Mouse (Mus musculus) embryonic facial prominence, embryonic 14.5 days (tissue): Measurements from ENCODE around the gene Efcc1. TPM values are rescaled to one million over a fixed set of nuclear protein-coding genes. Genes with fewer than 3 reads are reported as not detected.
A peak's percentile ranks its signal among the peaks of the same experiment; 100 is the strongest.
"Not testable (repeated sequence)": the region's sequence is repeated elsewhere in the genome, so short reads cannot be mapped to it uniquely, and the experiment has no call there.

Experiments used
- ATAC-seq: fragments of 200-750 bp; cut with Nextera tagmentation; 2 replicates; pipeline ENCODE4 v1.8.0; 2017; ENCODE audit warnings: low read depth, moderate number of reproducible peaks, moderate TSS enrichment
- DNase-seq: peaks from one replicate; pipeline ENCODE4 v3.0.0-alpha.2; 2015; ENCODE audit warnings: low spot score
- H3K27ac ChIP-seq: fragments of 300-500 bp; sonication (generic); replicated peaks from 2 replicates; pipeline ENCODE4 v1.5.1; 2014; ENCODE audit warnings: low read depth, mild to moderate bottlenecking, low read length, moderate library complexity
- H3K27me3 ChIP-seq: fragments of 300-500 bp; sonication (generic); replicated peaks from 2 replicates; pipeline ENCODE4 v1.6.1; 2014; ENCODE audit warnings: low read length; ENCODE audit not compliant: control insufficient read depth, insufficient read depth
- H3K36me3 ChIP-seq: fragments of 300-500 bp; sonication (generic); 2 replicates; pipeline ENCODE4 v1.6.1; 2014; ENCODE audit warnings: low read length, mixed read lengths; ENCODE audit not compliant: control insufficient read depth, insufficient read depth
- H3K4me1 ChIP-seq: fragments of 300-500 bp; sonication (generic); 2 replicates; pipeline ENCODE4 v1.6.1; 2014; ENCODE audit warnings: antibody characterized with exemption, low read length; ENCODE audit not compliant: control insufficient read depth, insufficient read depth
- H3K4me2 ChIP-seq: fragments of 300-500 bp; sonication (generic); 2 replicates; pipeline ENCODE4 v1.6.1; 2014; ENCODE audit warnings: low read depth, mild to moderate bottlenecking, low read length, moderate library complexity, mixed read lengths
- H3K4me3 ChIP-seq: fragments of 300-500 bp; sonication (generic); 2 replicates; pipeline ENCODE4 v1.5.1; 2014; ENCODE audit warnings: low read depth, mild to moderate bottlenecking, low read length
- H3K9ac ChIP-seq: fragments of 300-500 bp; sonication (generic); 2 replicates; pipeline ENCODE4 v1.6.1; 2014; ENCODE audit warnings: low read depth, mild to moderate bottlenecking, low read length, moderate library complexity, mixed read lengths
- H3K9me3 ChIP-seq: fragments of 300-500 bp; sonication (generic); 2 replicates; pipeline ENCODE4 v1.6.1; 2016; ENCODE audit warnings: low read length; ENCODE audit not compliant: control insufficient read depth
- WGBS: fragments of 180-500 bp; shearing (Covaris S2); extraction: QIAGEN DNeasy Blood & Tissue Kit; methylation state at CpG from one replicate; pipeline ENCODE4 v1.1.7; 2014; 5-methylcytosine and 5-hydroxymethylcytosine counted together
- polyA plus RNA-seq: library from polyadenylated mRNA; unstranded; fragments of >200 nt; fragmentation: Nextera tagmentation; extraction: Ambion mirVana; gene quantifications from 2 replicates; pipeline ENCODE4 v1.2.1, GENCODE M21; 2014

Efcc1 gene
- polyA plus RNA-seq, 1 experiment from 2014 or later = 1.9 TPM

GRCm38 (mm10) chr6:87762161-87762560, 31.5 kb downstream of the Efcc1 start:
- 83% methylated on average over 5 of the region's 5 CpGs for WGBS
- ATAC-seq (no peak), DNase-seq (no peak)
- H3K4me2 ChIP-seq = no peak overlapping the region
- no peaks in the 10 kb centered on the region for H3K36me3 ChIP-seq
- H3K27me3 ChIP-seq = no peaks in the 10 kb centered on the region
- no peak overlapping the region for H3K9ac ChIP-seq
- no peak overlapping the region for H3K4me3 ChIP-seq
- H3K4me1 ChIP-seq = no peaks in the 10 kb centered on the region
- H3K9me3 ChIP-seq = no peaks in the 10 kb centered on the region
- no peak overlapping the region for H3K27ac ChIP-seq

GRCm38 (mm10) chr6:87763376-87764280, 33.0 kb downstream of the Efcc1 start:
- no peaks in the 10 kb centered on the region for H3K36me3 ChIP-seq
- no peak overlapping the region for H3K9ac ChIP-seq
- WGBS = 60% methylated on average over 4 of the region's 4 CpGs
- no peak overlapping the region for H3K27ac ChIP-seq
- H3K9me3 ChIP-seq = no peaks in the 10 kb centered on the region
- ATAC-seq (no peak), DNase-seq (no peak)
- H3K27me3 ChIP-seq = no peaks in the 10 kb centered on the region
- no peak overlapping the region for H3K4me2 ChIP-seq
- H3K4me3 ChIP-seq = no peak overlapping the region
- no peaks in the 10 kb centered on the region for H3K4me1 ChIP-seq

GRCm38 (mm10) chr6:87764296-87764695, 33.6 kb downstream of the Efcc1 start:
- not testable (repeated sequence) for H3K4me2 ChIP-seq, H3K27ac ChIP-seq, H3K9me3 ChIP-seq, H3K4me3 ChIP-seq, H3K27me3 ChIP-seq, DNase-seq, H3K9ac ChIP-seq, H3K4me1 ChIP-seq, H3K36me3 ChIP-seq, ATAC-seq
- WGBS = 86% methylated on average over 2 of the region's 2 CpGs

- Histone ChIP-seq H3K4me1 (no peaks in the 10 kb centered on the region), H3K9me3 (no peaks in the 10 kb centered on the region), H3K4me2 (no peak overlapping the region), H3K9ac (no peak overlapping the region), H3K36me3 (no peaks in the 10 kb centered on the region), H3K27me3 (no peaks in the 10 kb centered on the region), H3K4me3 (no peak overlapping the region), H3K27ac (no peak overlapping the region)
- WGBS = 50% methylated on average over 8 of the region's 8 CpGs
- peak; percentile 28 for DNase-seq
- no peak for ATAC-seq
Measured at GRCm38 (mm10) chr6:87770626-87771025, 40.0 kb downstream of the Efcc1 start.

GRCm38 (mm10) chr6:87774466-87774865, 43.8 kb downstream of the Efcc1 start:
- Histone ChIP-seq H3K27me3 (no peaks in the 10 kb centered on the region), H3K9me3 (no peaks in the 10 kb centered on the region), H3K9ac (no peak overlapping the region), H3K4me3 (no peak overlapping the region), H3K27ac (no peak overlapping the region), H3K4me2 (no peak overlapping the region), H3K36me3 (no peaks in the 10 kb centered on the region), H3K4me1 (no peaks in the 10 kb centered on the region)
- WGBS = 41% methylated on average over 1 of the region's 1 CpGs
- DNase-seq (no peak), ATAC-seq (no peak)

- no peak for DNase-seq
- Histone ChIP-seq H3K4me1 (no peaks in the 10 kb centered on the region), H3K27ac (no peak overlapping the region), H3K9me3 (no peaks in the 10 kb centered on the region), H3K9ac (no peak overlapping the region), H3K27me3 (no peaks in the 10 kb centered on the region), H3K4me2 (no peak overlapping the region), H3K4me3 (no peak overlapping the region), H3K36me3 (no peaks in the 10 kb centered on the region)
- ATAC-seq = no peak
- WGBS = 79% methylated on average over 9 of the region's 9 CpGs
Measured at GRCm38 (mm10) chr6:87774909-87775308, 44.2 kb downstream of the Efcc1 start.

- Histone ChIP-seq H3K4me3 (no peak overlapping the region), H3K9me3 (no peaks in the 10 kb centered on the region), H3K36me3 (no peaks in the 10 kb centered on the region), H3K27ac (no peak overlapping the region), H3K4me2 (no peak overlapping the region), H3K4me1 (no peaks in the 10 kb centered on the region), H3K9ac (no peak overlapping the region), H3K27me3 (no peaks in the 10 kb centered on the region)
- 61% methylated on average over 3 of the region's 3 CpGs for WGBS
- DNase-seq = no peak
- no peak for ATAC-seq
Measured at GRCm38 (mm10) chr6:87775588-87776245, 45.0 kb downstream of the Efcc1 start.

- no peaks in the 10 kb centered on the region for H3K4me1 ChIP-seq
- no peak overlapping the region for H3K4me2 ChIP-seq
- 89% methylated on average over 1 of the region's 1 CpGs for WGBS
- H3K36me3 ChIP-seq = no peaks in the 10 kb centered on the region
- H3K27me3 ChIP-seq = no peaks in the 10 kb centered on the region
- no peak for ATAC-seq
- no peak overlapping the region for H3K27ac ChIP-seq
- no peak for DNase-seq
- no peak overlapping the region for H3K9ac ChIP-seq
- H3K9me3 ChIP-seq = no peaks in the 10 kb centered on the region
- H3K4me3 ChIP-seq = no peak overlapping the region
Measured at GRCm38 (mm10) chr6:87776663-87777062, 46.0 kb downstream of the Efcc1 start.
